Mouse (Mus musculus) midbrain, postnatal 0 days (tissue): ENCODE results near the gene Ak2. TPM values are rescaled to one million over a fixed set of nuclear protein-coding genes. Genes with fewer than 3 reads are reported as not detected.

Source experiments
- ATAC-seq: fragments of 200-750 bp; cut with Nextera tagmentation; 2 replicates; pipeline ENCODE4 v1.8.0; 2017; ENCODE audit warnings: moderate number of reproducible peaks, mild to moderate bottlenecking, moderate TSS enrichment, moderate library complexity; ENCODE audit not compliant: low FRiP score
- DNase-seq: peaks from one replicate; pipeline ENCODE4 v3.0.0-alpha.2; 2015; ENCODE audit warnings: low spot score
- H3K27ac ChIP-seq: fragments of 300-500 bp; sonication (generic); 2 replicates; pipeline ENCODE4 v1.5.1; 2014; ENCODE audit warnings: low read depth, mild to moderate bottlenecking, low read length, mixed read lengths
- H3K27me3 ChIP-seq: fragments of 300-500 bp; sonication (generic); 2 replicates; pipeline ENCODE4 v1.6.1; 2014; ENCODE audit warnings: low read length, control low read depth, mixed read lengths; ENCODE audit not compliant: insufficient read depth
- H3K36me3 ChIP-seq: fragments of 300-500 bp; sonication (generic); 2 replicates; pipeline ENCODE4 v1.6.1; 2014; ENCODE audit warnings: low read length, control low read depth, mixed read lengths; ENCODE audit not compliant: insufficient read depth
- H3K4me1 ChIP-seq: fragments of 300-500 bp; sonication (generic); 2 replicates; pipeline ENCODE4 v1.6.1; 2014; ENCODE audit warnings: mild to moderate bottlenecking, control low read depth, antibody characterized with exemption, low read length, mixed read lengths; ENCODE audit not compliant: insufficient read depth
- H3K4me2 ChIP-seq: fragments of 300-500 bp; sonication (generic); 2 replicates; pipeline ENCODE4 v1.6.1; 2014; ENCODE audit warnings: low read depth, mild to moderate bottlenecking, low read length, mixed read lengths; ENCODE audit not compliant: poor library complexity, severe bottlenecking
- H3K4me3 ChIP-seq: fragments of 300-500 bp; sonication (generic); 2 replicates; pipeline ENCODE4 v1.5.1; 2014; ENCODE audit warnings: low read depth, mild to moderate bottlenecking, low read length, moderate library complexity
- H3K9ac ChIP-seq: fragments of 300-500 bp; sonication (generic); replicated peaks from 2 replicates; pipeline ENCODE4 v1.6.1; 2014; ENCODE audit warnings: mild to moderate bottlenecking, low read length, moderate library complexity, mixed read lengths; ENCODE audit not compliant: poor library complexity, severe bottlenecking
- H3K9me3 ChIP-seq: fragments of 300-500 bp; sonication (generic); 2 replicates; pipeline ENCODE4 v1.6.1; 2016; ENCODE audit warnings: low read length, control low read depth
- CTCF ChIP-seq: IDR thresholded peaks from 2 replicates; pipeline ENCODE4 v1.5.1; 2016; ENCODE audit warnings: antibody characterized with exemption, mild to moderate bottlenecking
- WGBS: fragments of 180-500 bp; shearing (Covaris S2); extraction: QIAGEN DNeasy Blood & Tissue Kit; methylation state at CpG from one replicate; pipeline ENCODE4 v1.1.7; 2014; 5-methylcytosine and 5-hydroxymethylcytosine counted together
- polyA plus RNA-seq: library from polyadenylated mRNA; unstranded; fragments of >200 nt; fragmentation: Nextera tagmentation; extraction: Ambion mirVana; gene quantifications from 2 replicates; pipeline ENCODE4 v1.2.1, GENCODE M21; 2015
- total RNA-seq: library from RNA; depleted of rRNA; stranded (reverse); fragments of >200 nt; gene quantifications from 2 replicates; pipeline ENCODE4 v1.2.3, GENCODE M21; 2014

The Ak2 gene
- total and polyA plus RNA-seq, 2 experiments from 2014 or later: 31.0 to 67.1 TPM

DNA sequence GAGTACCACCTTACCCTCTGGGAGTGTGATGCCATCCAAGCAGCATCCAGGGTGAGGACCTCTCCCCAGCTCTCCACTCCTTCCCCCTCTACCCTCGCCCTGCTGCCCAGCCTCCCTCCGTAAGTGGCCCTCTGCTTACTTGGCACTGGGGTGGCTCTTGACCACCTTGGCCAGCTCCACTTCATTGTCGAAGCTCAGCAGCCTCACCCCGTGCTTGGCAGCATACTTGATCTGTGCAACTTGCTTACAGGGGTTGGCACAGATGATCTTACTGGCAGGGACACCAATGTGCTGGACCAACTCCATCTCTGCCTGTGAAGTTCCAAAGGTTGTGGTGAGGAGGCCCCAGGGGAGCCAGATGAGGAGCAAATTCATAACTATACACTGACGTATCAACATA, 41.3 kb upstream of the Ak2 start:
- Histone ChIP-seq H3K4me3 (no peak overlapping the region), H3K27ac (no peak overlapping the region), H3K27me3 (no peaks in the 10 kb centered on the region), H3K4me2 (no peak overlapping the region), H3K4me1 (peaks cover 3% of the 10 kb centered on the region; the same call in 1 of the 2 replicates), H3K9ac (no peak overlapping the region), H3K36me3 (no peaks in the 10 kb centered on the region), H3K9me3 (no peaks in the 10 kb centered on the region)
- ATAC-seq (no peak), DNase-seq (peak; percentile 65)
- TF ChIP-seq CTCF: no peak
- 79% methylated on average over 5 of the region's 5 CpGs for WGBS

DNA sequence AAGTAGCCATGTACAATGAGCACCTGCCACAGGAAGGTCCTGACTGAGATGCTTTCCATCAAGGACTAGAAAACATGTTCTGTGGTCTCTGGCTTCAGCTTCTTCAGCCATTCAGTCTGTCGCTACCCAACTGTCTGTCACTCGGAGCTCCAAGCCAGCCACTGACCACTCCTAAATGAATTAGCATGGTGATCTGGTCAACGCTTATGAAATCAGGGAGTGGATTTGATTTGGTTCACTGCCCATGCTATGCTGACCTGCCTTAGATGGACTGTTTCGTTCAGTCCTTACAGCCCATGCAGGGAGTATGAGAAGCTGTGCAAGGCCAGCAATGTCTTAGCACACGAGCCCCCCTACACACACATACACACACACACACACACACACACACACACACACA, 37.9 kb upstream of the Ak2 start:
- Histone ChIP-seq H3K4me3 (no peak overlapping the region), H3K9ac (no peak overlapping the region), H3K36me3 (no peaks in the 10 kb centered on the region), H3K27ac (no peak overlapping the region), H3K4me1 (peaks cover 3% of the 10 kb centered on the region; the same call in 1 of the 2 replicates), H3K27me3 (no peaks in the 10 kb centered on the region), H3K4me2 (no peak overlapping the region), H3K9me3 (no peaks in the 10 kb centered on the region)
- no peak for TF ChIP-seq CTCF
- ATAC-seq (no peak), DNase-seq (no peak)
- 76% methylated on average over 5 of the region's 5 CpGs for WGBS

DNA sequence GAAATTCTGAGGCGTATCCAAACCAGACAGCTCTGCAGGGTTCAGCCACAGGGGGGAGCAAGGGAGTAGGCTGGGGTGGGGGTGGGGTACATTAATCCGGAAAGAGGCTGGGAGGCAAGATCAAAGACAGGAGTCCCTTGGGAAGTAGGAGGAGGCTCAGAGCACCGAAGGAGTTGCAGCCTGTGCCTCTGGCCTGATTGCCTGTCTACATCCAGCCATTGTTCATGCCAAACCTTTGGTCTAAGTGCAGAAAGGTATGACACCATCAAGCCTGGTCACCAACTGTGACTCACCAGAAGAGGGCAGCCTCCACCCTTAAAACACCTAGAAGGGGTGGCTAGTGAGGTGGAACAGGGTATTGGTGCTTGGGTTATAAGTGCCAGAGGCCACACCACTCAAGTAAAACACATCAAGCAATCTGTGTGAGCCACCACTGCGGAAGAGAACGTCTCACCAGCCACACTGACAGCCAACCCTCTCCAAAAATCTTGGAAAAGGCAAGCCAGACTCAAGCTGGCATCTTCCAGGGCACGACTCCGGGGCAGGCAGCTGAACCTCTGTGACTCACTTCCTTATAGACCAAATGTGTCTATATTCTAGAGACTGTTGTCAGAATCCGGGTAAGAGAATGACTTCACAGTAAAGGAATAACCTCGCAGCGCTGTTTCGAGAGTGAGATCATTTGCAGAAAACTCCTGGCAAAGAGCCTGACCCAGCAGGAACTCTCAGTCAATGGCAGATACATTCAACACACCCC, 34.4 kb upstream of the Ak2 start:
- no peak overlapping the region for H3K4me3 ChIP-seq
- no peaks in the 10 kb centered on the region for H3K9me3 ChIP-seq
- H3K27ac ChIP-seq: no peak overlapping the region
- 42% methylated on average over 11 of the region's 11 CpGs for WGBS
- no peaks in the 10 kb centered on the region for H3K27me3 ChIP-seq
- DNase-seq (peak; percentile 75), ATAC-seq (0 out of 2 replicates have a peak, but pooled peaks have one; percentile 60)
- peaks cover 8% of the 10 kb centered on the region; the same call in 1 of the 2 replicates for H3K4me1 ChIP-seq
- TF ChIP-seq CTCF: peak; percentile 76
- no peak overlapping the region for H3K4me2 ChIP-seq
- H3K36me3 ChIP-seq: no peaks in the 10 kb centered on the region
- no peak overlapping the region for H3K9ac ChIP-seq

DNA sequence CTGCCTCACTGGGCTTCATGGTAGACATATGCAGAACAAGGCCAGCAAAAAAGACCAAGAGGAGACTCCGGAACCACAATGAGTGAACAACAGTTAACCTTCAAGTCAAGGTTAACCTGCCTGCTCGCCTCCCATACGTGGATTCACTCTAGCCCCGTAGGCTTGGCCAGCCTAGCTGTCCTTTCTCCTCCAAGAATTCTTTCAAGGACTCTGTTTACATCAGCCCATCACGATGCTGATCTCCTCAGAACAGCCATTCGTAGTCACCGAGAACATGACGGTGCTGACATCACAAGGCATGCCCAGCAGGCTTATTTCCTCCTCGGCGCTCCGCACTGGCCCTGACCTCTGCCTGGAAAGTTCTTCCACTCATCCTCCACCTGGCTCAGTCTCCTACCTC, 33.6 kb upstream of the Ak2 start:
- no peak for TF ChIP-seq CTCF
- Histone ChIP-seq H3K27me3 (no peaks in the 10 kb centered on the region), H3K4me2 (no peak overlapping the region), H3K9ac (no peak overlapping the region), H3K4me3 (no peak overlapping the region), H3K4me1 (peaks cover 13% of the 10 kb centered on the region), H3K36me3 (no peaks in the 10 kb centered on the region), H3K27ac (no peak overlapping the region), H3K9me3 (no peaks in the 10 kb centered on the region)
- no peak for DNase-seq
- ATAC-seq: no peak
- 90% methylated on average over 11 of the region's 11 CpGs for WGBS

DNA sequence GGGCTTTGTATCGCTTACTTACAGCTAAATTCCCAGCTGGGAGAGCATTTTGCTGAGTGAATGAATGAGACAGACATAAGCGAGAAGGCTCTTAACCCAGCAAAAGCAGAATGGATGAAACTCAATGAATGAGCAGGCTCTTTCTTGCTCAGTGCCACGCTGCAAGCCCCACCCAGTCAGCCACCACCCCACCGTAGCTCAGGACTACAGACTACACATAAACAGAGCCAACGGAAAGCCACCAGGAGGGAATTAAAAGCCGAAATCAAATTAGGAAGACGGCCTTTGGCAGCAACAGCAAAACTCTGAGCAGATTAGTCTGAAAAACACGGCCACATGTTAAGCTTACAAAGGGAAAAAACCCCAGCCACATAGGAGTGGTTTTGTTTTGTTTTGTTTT, 32.9 kb upstream of the Ak2 start:
- Histone ChIP-seq H3K4me2 (no peak overlapping the region), H3K9me3 (no peaks in the 10 kb centered on the region), H3K36me3 (no peaks in the 10 kb centered on the region), H3K4me3 (no peak overlapping the region), H3K4me1 (peaks cover 13% of the 10 kb centered on the region), H3K27me3 (no peaks in the 10 kb centered on the region), H3K27ac (no peak overlapping the region), H3K9ac (no peak overlapping the region)
- DNase-seq (peak; percentile 44), ATAC-seq (no peak)
- 41% methylated on average over 8 of the region's 8 CpGs for WGBS
- no peak for TF ChIP-seq CTCF

DNA sequence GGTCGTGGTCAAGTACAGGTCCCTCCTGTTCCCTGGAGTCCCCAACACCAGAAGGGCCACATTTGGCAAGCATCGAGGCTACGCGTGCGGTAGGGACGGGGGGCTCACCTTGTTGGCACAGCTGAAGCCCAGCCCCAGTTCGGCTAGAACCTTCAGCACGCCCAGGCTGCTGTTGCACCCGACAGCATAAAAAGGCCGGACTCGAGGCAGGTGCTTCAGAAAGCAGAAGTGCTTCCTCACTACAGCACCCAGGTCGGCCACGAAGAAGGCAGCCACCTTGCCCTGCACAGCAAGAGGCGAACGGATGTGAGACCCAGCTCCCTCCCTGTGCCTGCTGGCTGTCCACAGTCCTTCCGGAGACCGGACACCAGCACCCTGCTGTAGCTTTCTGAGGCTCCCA, 32.1 kb upstream of the Ak2 start:
- ATAC-seq (no peak), DNase-seq (no peak)
- no peaks in the 10 kb centered on the region for H3K27me3 ChIP-seq
- no peak overlapping the region for H3K4me2 ChIP-seq
- 85% methylated on average over 17 of the region's 17 CpGs for WGBS
- H3K27ac ChIP-seq: no peak overlapping the region
- no peaks in the 10 kb centered on the region for H3K9me3 ChIP-seq
- H3K36me3 ChIP-seq: no peaks in the 10 kb centered on the region
- TF ChIP-seq CTCF: no peak
- no peak overlapping the region for H3K9ac ChIP-seq
- H3K4me3 ChIP-seq: no peak overlapping the region
- peaks cover 13% of the 10 kb centered on the region for H3K4me1 ChIP-seq
